Comparison of ENCODE assay signal across 14 mouse cellular contexts in genomic region chr4:139767115-139767718, GRCm38 (mm10).
DNase-seq lines count a peak whose midpoint lies in the region; ATAC-seq lines count a peak whose summit lies in the region.
"Had no signal": no experiment of that assay in that cellular context is flagged by ENCODE, and none has a peak within 500 bp of the region (broad histone marks: within the 10 kb centered on the region; RNA-seq: fewer than 3 reads in every experiment).

No protein-coding gene starts in this region.

- no peak overlapping the region for H3K4me3 ChIP-seq in hindbrain, embryonic 13.5 days
- no peak overlapping the region for H3K4me3 ChIP-seq in midbrain, embryonic 15.5 days
- no peak overlapping the region for H3K4me3 ChIP-seq in liver, embryonic 11.5 days (ENCODE audit: low read depth, low read length)
- H3K4me3 ChIP-seq: embryonic facial prominence, embryonic 13.5 days; limb, embryonic 12.5 days; liver, embryonic 15.5 days had no signal

- H3K36me3 ChIP-seq in hindbrain, embryonic 13.5 days = no peaks in the 10 kb centered on the region
- no peaks in the 10 kb centered on the region for H3K36me3 ChIP-seq in midbrain, embryonic 15.5 days (replicated peaks)
- no peaks in the 10 kb centered on the region for H3K36me3 ChIP-seq in liver, embryonic 11.5 days (ENCODE audit: control insufficient read depth, insufficient read depth, low read length)
- H3K36me3 ChIP-seq: embryonic facial prominence, embryonic 13.5 days; limb, embryonic 12.5 days; liver, embryonic 15.5 days had no signal

- H3K4me1 ChIP-seq in hindbrain, embryonic 13.5 days (replicated peaks) = peaks cover 52% of the 10 kb centered on the region
- H3K4me1 ChIP-seq in midbrain, embryonic 15.5 days = peaks cover 50% of the 10 kb centered on the region
- no peaks in the 10 kb centered on the region for H3K4me1 ChIP-seq in liver, embryonic 11.5 days (replicated peaks; ENCODE audit: control insufficient read depth, insufficient read depth, low read length)
- H3K4me1 ChIP-seq: liver, embryonic 15.5 days had no signal

- WGBS in hindbrain, embryonic 13.5 days = 4% methylated on average over 18 of the region's 18 CpGs
- WGBS in midbrain, embryonic 15.5 days = 3% methylated on average over 18 of the region's 18 CpGs
- 5% methylated on average over 18 of the region's 18 CpGs for WGBS in liver, embryonic 11.5 days

- H3K9ac ChIP-seq in hindbrain, embryonic 13.5 days = peak overlapping the region; percentile 55; the same call in 1 of the 2 replicates
- H3K9ac ChIP-seq in midbrain, embryonic 15.5 days = no peak overlapping the region
- H3K9ac ChIP-seq in liver, embryonic 11.5 days (ENCODE audit: low read depth, low read length) = no peak overlapping the region
- H3K9ac ChIP-seq: embryonic facial prominence, embryonic 13.5 days; limb, embryonic 12.5 days; liver, embryonic 15.5 days had no signal

- intact Hi-C loops in left cerebral cortex, postnatal 36 days (cut with DNase I) = no loop called here

- ATAC-seq in hindbrain, embryonic 13.5 days (ENCODE audit: low FRiP score) = no peak
- peak; percentile 75 for ATAC-seq in midbrain, embryonic 15.5 days (replicated peaks)
- ATAC-seq in liver, embryonic 11.5 days (replicated peaks; ENCODE audit: low FRiP score) = no peak

- no peak overlapping the region for H3K27ac ChIP-seq in hindbrain, embryonic 13.5 days
- H3K27ac ChIP-seq in midbrain, embryonic 15.5 days = peak overlapping the region; percentile 76
- no peak overlapping the region for H3K27ac ChIP-seq in liver, embryonic 11.5 days (ENCODE audit: low read depth, low read length)
- H3K27ac ChIP-seq: embryonic facial prominence, embryonic 13.5 days; limb, embryonic 12.5 days; liver, embryonic 15.5 days had no signal

- peaks cover 77% of the 10 kb centered on the region for H3K27me3 ChIP-seq in hindbrain, embryonic 13.5 days
- H3K27me3 ChIP-seq in midbrain, embryonic 15.5 days (replicated peaks) = peaks cover 3% of the 10 kb centered on the region; the same call in 1 of the 2 replicates
- peaks cover 57% of the 10 kb centered on the region for H3K27me3 ChIP-seq in liver, embryonic 11.5 days (replicated peaks; ENCODE audit: control insufficient read depth, insufficient read depth, low read length)

- no peaks in the 10 kb centered on the region for H3K9me3 ChIP-seq in hindbrain, embryonic 13.5 days
- H3K9me3 ChIP-seq in midbrain, embryonic 15.5 days = no peaks in the 10 kb centered on the region
- H3K9me3 ChIP-seq in liver, embryonic 11.5 days (ENCODE audit: control insufficient read depth, low read length) = no peaks in the 10 kb centered on the region
- H3K9me3 ChIP-seq: embryonic facial prominence, embryonic 13.5 days; limb, embryonic 12.5 days; liver, embryonic 15.5 days had no signal

- H3K4me2 ChIP-seq in hindbrain, embryonic 13.5 days = 0 out of 2 replicates have a peak overlapping the region, but pooled peaks have one; percentile 17
- peak overlapping the region; percentile 17 for H3K4me2 ChIP-seq in midbrain, embryonic 15.5 days
- H3K4me2 ChIP-seq in liver, embryonic 11.5 days = no peak overlapping the region
- H3K4me2 ChIP-seq: embryonic facial prominence, embryonic 13.5 days; limb, embryonic 12.5 days; liver, embryonic 15.5 days had no signal

- peak; percentile 38 for DNase-seq in retina, postnatal 1 day
- no peak for DNase-seq in retina, embryonic 14.5 days (ENCODE audit: low spot score)
- no peak for DNase-seq in left cerebral cortex, postnatal 36 days (ENCODE audit: low spot score in 2 of 2)
- DNase-seq in liver, embryonic 11.5 days (ENCODE audit: low spot score) = no peak
- no peak for DNase-seq in c-Kit-positive CD71-positive TER-119-positive erythroid progenitor cells, embryonic 14.5 days (ENCODE audit: low spot score)
- DNase-seq: adrenal gland, postnatal 36 days; cerebellum, postnatal 25 days; lung, postnatal 4 days; right cerebral cortex, postnatal 25 days had no signal
